Mouse (Mus musculus) WW6 (cell line): Measurements from ENCODE around the gene Morc3.

Source experiments
- DNase-seq: peaks from one replicate; pipeline ENCODE4 v3.0.0-alpha.2; 2013; ENCODE audit warnings: low read depth, low spot score

The Morc3 gene

GRCm38 (mm10) chr16:93831627-93832395 lies at the start of gene Morc3:
Morc3 (plus strand) TSS chr16:93832121.
- DNase-seq = peak; percentile 99

- no peak for DNase-seq
Measured at GRCm38 (mm10) chr16:93784175-93784574, 47.7 kb upstream of the Morc3 start.

GRCm38 (mm10) chr16:93785805-93786204 lies 46.1 kb upstream of the Morc3 start:
- DNase-seq = no peak

- DNase-seq = no peak
Measured at GRCm38 (mm10) chr16:93788388-93788787, 43.5 kb upstream of the Morc3 start.

GRCm38 (mm10) chr16:93788881-93789280 lies 43.0 kb upstream of the Morc3 start:
- DNase-seq = no peak

GRCm38 (mm10) chr16:93789971-93790755 lies 41.8 kb upstream of the Morc3 start:
- DNase-seq = no peak

GRCm38 (mm10) chr16:93792981-93793630 lies 38.8 kb upstream of the Morc3 start:
- DNase-seq = no peak

- no peak for DNase-seq
Measured at GRCm38 (mm10) chr16:93794845-93795244, 37.1 kb upstream of the Morc3 start.

- no peak for DNase-seq
Measured at GRCm38 (mm10) chr16:93795391-93795790, 36.5 kb upstream of the Morc3 start.

GRCm38 (mm10) chr16:93797021-93797840 lies 34.7 kb upstream of the Morc3 start:
- no peak for DNase-seq

- DNase-seq = no peak
Measured at GRCm38 (mm10) chr16:93797841-93798492, 34.0 kb upstream of the Morc3 start.

GRCm38 (mm10) chr16:93798623-93799022 lies 33.3 kb upstream of the Morc3 start:
- no peak for DNase-seq

- DNase-seq = no peak
Measured at GRCm38 (mm10) chr16:93799071-93799470, 32.9 kb upstream of the Morc3 start.

GRCm38 (mm10) chr16:93799936-93800335 lies 32.0 kb upstream of the Morc3 start:
- DNase-seq = no peak

- DNase-seq = no peak
Measured at GRCm38 (mm10) chr16:93807167-93807566, 24.8 kb upstream of the Morc3 start.

- no peak for DNase-seq
Measured at GRCm38 (mm10) chr16:93807961-93808554, 23.9 kb upstream of the Morc3 start.

GRCm38 (mm10) chr16:93815856-93816736 lies 15.8 kb upstream of the Morc3 start:
- no peak for DNase-seq

GRCm38 (mm10) chr16:93816861-93817260 lies 15.1 kb upstream of the Morc3 start:
- no peak for DNase-seq

GRCm38 (mm10) chr16:93817371-93817770 lies 14.6 kb upstream of the Morc3 start:
- DNase-seq = no peak
